Comparison of ENCODE assay signal across 8 mouse cellular contexts in the genomic region with DNA sequence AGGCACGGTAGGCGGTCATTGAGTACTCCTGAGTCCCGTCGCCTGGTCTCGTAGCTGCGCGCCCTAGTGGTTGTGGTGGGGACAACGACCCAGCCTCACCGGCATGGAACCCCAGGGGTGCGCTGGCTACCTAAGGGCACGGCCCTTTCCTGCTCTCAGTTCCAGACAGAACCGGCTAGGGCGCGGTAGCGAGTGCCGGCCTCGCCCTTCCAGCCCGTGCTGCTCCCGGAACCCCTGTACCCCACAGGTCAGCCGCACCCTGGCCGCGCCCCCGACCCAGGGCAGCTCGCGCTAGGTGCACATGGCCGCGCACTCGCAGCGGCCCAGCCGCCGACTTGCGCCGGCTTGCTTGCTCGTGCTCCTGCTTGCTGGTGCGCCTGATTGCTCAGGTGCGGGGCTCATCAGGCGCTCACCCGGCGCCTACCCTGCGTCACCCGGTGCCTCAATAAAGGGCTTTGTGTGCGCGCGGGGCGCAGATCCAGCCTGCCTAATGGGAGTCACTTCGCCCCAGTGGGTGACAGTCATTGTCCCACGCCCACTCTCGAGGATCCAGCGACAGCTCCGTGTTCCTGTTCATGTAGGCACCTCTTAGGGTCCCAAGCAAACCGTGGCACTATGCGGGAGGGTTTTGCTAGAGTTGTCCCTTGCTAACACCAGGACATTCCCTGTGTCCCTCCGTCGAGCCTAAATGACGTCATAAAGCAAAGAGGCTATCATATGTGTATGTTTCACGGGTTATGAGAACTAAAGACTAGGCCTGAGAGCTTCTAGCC. TPM values are rescaled to one million over a fixed set of nuclear protein-coding genes. Genes with fewer than 3 reads are reported as not detected.
DNase-seq lines count a peak whose midpoint lies in the region; ATAC-seq and TF ChIP-seq lines count a peak whose summit lies in the region.

Gene 1700016H13Rik, minus strand, starts transcription at position 665 of the 773 bp plus-strand sequence.

- H3K9ac ChIP-seq in hindbrain, embryonic 13.5 days = peak within 1 kb of the TSS; percentile 75

- H3K4me2 ChIP-seq in hindbrain, embryonic 13.5 days = peak within 1 kb of the TSS; percentile 72

- intact Hi-C loops in left cerebral cortex, adult 2 months (cut with DNase I) = no loop called here

- peak; percentile 93 for DNase-seq in R1 (ENCODE audit: low read depth, low spot score)
- DNase-seq in cerebellum, postnatal 14 days = peak; percentile 74 to 86
- peak; percentile 25 to 47 for DNase-seq in frontal cortex, postnatal 36 days (ENCODE audit: low spot score in 2 of 2)
- peak; percentile 52 to 62 for DNase-seq in left cerebral cortex, adult 2 months (ENCODE audit: extremely low spot score in 1 of 2, low spot score in 2 of 2)
- DNase-seq in retina, postnatal 7 days (ENCODE audit: low read depth, low spot score) = peak; percentile 53
- peak; percentile 77 for DNase-seq in urinary bladder, adult 2 months (ENCODE audit: low spot score)

- peak; percentile 49 for TF ChIP-seq CTCF in left cerebral cortex, adult 2 months (IDR thresholded peaks at IDR 0.05)

- H3K36me3 ChIP-seq in hindbrain, embryonic 13.5 days = no peaks in the 10 kb centered on the region
- no peaks in the 10 kb centered on the region for H3K36me3 ChIP-seq in macrophage (ENCODE audit: inconsistent target)

- 0 out of 2 replicates have a peak, but pooled peaks cover 4% of the 10 kb centered on the region for H3K4me1 ChIP-seq in hindbrain, embryonic 13.5 days (replicated peaks)

- H3K79me2 ChIP-seq in macrophage (ENCODE audit: inconsistent target) = no peaks in the 10 kb centered on the region

- WGBS in hindbrain, embryonic 13.5 days = 2% methylated on average over 53 of the region's 56 CpGs
- 6% methylated on average over 54 of the region's 56 CpGs for WGBS in macrophage (ENCODE audit: missing documents)

- H3K9me3 ChIP-seq in hindbrain, embryonic 13.5 days = no peaks in the 10 kb centered on the region

- ATAC-seq in hindbrain, embryonic 13.5 days (ENCODE audit: low FRiP score) = peak; percentile 84

- H3K4me3 ChIP-seq in hindbrain, embryonic 13.5 days = peak within 1 kb of the TSS; percentile 51
- peak within 1 kb of the TSS; percentile 56 for H3K4me3 ChIP-seq in left cerebral cortex, adult 2 months
- H3K4me3 ChIP-seq in macrophage (ENCODE audit: inconsistent target) = peak within 1 kb of the TSS; percentile 12; the same call in 1 of the 2 replicates

- 0 out of 2 replicates have a peak, but pooled peaks cover 5% of the 10 kb centered on the region for H3K27me3 ChIP-seq in hindbrain, embryonic 13.5 days

- H3K27ac ChIP-seq in hindbrain, embryonic 13.5 days = peak within 1 kb of the TSS; percentile 8; the same call in 1 of the 2 replicates
- no peak within 1 kb of the TSS for H3K27ac ChIP-seq in left cerebral cortex, adult 2 months
- no peak within 1 kb of the TSS for H3K27ac ChIP-seq in macrophage

RNA-seq across cellular contexts. Expression of gene 1700016H13Rik, which starts in this region (rescaled TPM):
- polyA plus RNA-seq in hindbrain, embryonic 13.5 days (2015; fragmentation: Nextera tagmentation; extraction: Ambion mirVana) = 0.13 and 0.26 TPM in 2 replicates
- total RNA-seq in left cerebral cortex, adult 2 months (2021) = not detected
- not detected for total RNA-seq in macrophage (2018; cell fraction: chromatin; rRNA removed)
- under 1 TPM in 4 of 26 experiments, not detected in 22; 0.09 to 0.15 (median 0.12) TPM for total RNA-seq in macrophage (2018; cell fraction: cytosol; rRNA removed)
- total RNA-seq in macrophage (2018; cell fraction: nucleus; rRNA removed) = not detected
- not detected in 3 replicates for polyA plus RNA-seq in macrophage (2018)
- 0.24 and 0.43 TPM in 2 replicates for polyA plus RNA-seq in urinary bladder, adult 2 months (2012; rRNA removed)

Comparison
In these comparisons a context has a peak if more than half of its experiments do, and no peak if none do; other contexts are left out.
1. Peak in ATAC-seq, H3K4me3 ChIP-seq, H3K27ac ChIP-seq, H3K9ac ChIP-seq and H3K4me2 ChIP-seq in hindbrain, embryonic 13.5 days; RNA of the gene not detected or under 1 TPM.
2. Peak in DNase-seq and H3K4me3 ChIP-seq in left cerebral cortex, adult 2 months; RNA of the gene not detected or under 1 TPM.
3. Peak in DNase-seq in urinary bladder, adult 2 months; RNA of the gene not detected or under 1 TPM.
4. DNase-seq: peak in every context shown above with its lines; median percentile 93 in R1; 80 in cerebellum, postnatal 14 days; 77 in urinary bladder, adult 2 months; 57 in left cerebral cortex, adult 2 months; 53 in retina, postnatal 7 days; 36 in frontal cortex, postnatal 36 days.